ENCODE assay signal across 29 mouse cellular contexts in the genomic region with DNA sequence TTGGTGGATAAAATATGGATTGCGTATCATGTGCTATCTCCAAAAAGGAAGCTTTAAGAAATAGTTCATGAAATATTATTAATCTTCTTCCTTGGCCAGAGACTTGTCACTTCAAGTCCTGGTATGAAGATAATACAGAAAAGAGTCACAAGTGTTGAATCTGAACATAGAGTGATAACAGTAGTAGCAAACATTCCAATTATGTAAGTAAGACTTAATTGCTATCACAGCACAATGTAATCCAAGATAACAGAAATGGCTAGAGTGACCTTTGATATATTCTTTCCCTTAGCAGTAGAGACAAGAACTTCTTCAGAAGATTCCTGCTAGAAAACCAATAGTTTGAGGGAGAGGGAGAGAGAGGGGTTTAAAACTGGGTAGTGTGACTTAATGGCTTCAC.
"Had no signal": no experiment of that assay in that cellular context is flagged by ENCODE, and none has a peak within 500 bp of the region (broad histone marks: within the 10 kb centered on the region; RNA-seq: fewer than 3 reads in every experiment).

No protein-coding gene starts in this region.

- H3K27ac ChIP-seq: limb, embryonic 10.5 days; limb, embryonic 12.5 days; limb, embryonic 13.5 days; limb, embryonic 15.5 days; liver, embryonic 12.5 days; liver, embryonic 13.5 days; liver, embryonic 14.5 days; liver, embryonic 15.5 days; lung, embryonic 15.5 days; macrophage; midbrain, embryonic 10.5 days; midbrain, embryonic 12.5 days; midbrain, embryonic 13.5 days; midbrain, embryonic 15.5 days; neural tube, embryonic 12.5 days had no signal

- DNase-seq: left cerebral cortex, postnatal 4 days; liver; liver, embryonic 13.5 days; liver, postnatal 0 days; lung, adult 18-20 months; lung, adult 2 months; lung, embryonic 14.5 days; lung, postnatal 10 days; lung, postnatal 4 days; midbrain, embryonic 14.5 days had no signal

- H3K9ac ChIP-seq: limb, embryonic 12.5 days; limb, embryonic 13.5 days; limb, embryonic 15.5 days; liver, embryonic 12.5 days; liver, embryonic 13.5 days; liver, embryonic 14.5 days; liver, embryonic 15.5 days; liver, postnatal 0 days; lung, embryonic 14.5 days; lung, embryonic 15.5 days; midbrain, embryonic 12.5 days; midbrain, embryonic 13.5 days; midbrain, embryonic 15.5 days; neural tube, embryonic 12.5 days had no signal

- H3K27me3 ChIP-seq: limb, embryonic 12.5 days; limb, embryonic 13.5 days; limb, embryonic 15.5 days; liver, embryonic 12.5 days; liver, embryonic 13.5 days; liver, embryonic 15.5 days; lung, embryonic 15.5 days; megakaryocyte, embryonic 14.5 days; midbrain, embryonic 12.5 days; midbrain, embryonic 13.5 days; midbrain, embryonic 15.5 days; neural tube, embryonic 12.5 days had no signal

- H3K4me3 ChIP-seq: limb, embryonic 10.5 days; limb, embryonic 12.5 days; limb, embryonic 13.5 days; limb, embryonic 15.5 days; liver, embryonic 12.5 days; liver, embryonic 13.5 days; liver, embryonic 15.5 days; lung, embryonic 15.5 days; megakaryocyte, embryonic 14.5 days; midbrain, embryonic 10.5 days; midbrain, embryonic 12.5 days; midbrain, embryonic 13.5 days; midbrain, embryonic 15.5 days; myocyte; neural tube, embryonic 12.5 days had no signal

- H3K9me3 ChIP-seq: limb, embryonic 10.5 days; limb, embryonic 12.5 days; limb, embryonic 13.5 days; limb, embryonic 15.5 days; liver, embryonic 12.5 days; liver, embryonic 13.5 days; liver, embryonic 15.5 days; lung, embryonic 15.5 days; megakaryocyte, embryonic 14.5 days; midbrain, embryonic 10.5 days; midbrain, embryonic 12.5 days; midbrain, embryonic 13.5 days; midbrain, embryonic 15.5 days; neural tube, embryonic 12.5 days had no signal

- H3K4me1 ChIP-seq: limb, embryonic 10.5 days; limb, embryonic 12.5 days; limb, embryonic 13.5 days; limb, embryonic 15.5 days; liver, embryonic 15.5 days; lung, embryonic 15.5 days; megakaryocyte, embryonic 14.5 days; midbrain, embryonic 10.5 days; midbrain, embryonic 12.5 days; midbrain, embryonic 13.5 days; midbrain, embryonic 15.5 days; neural tube, embryonic 12.5 days had no signal

- H3K36me3 ChIP-seq: liver, embryonic 15.5 days had no signal

- ATAC-seq: liver, embryonic 12.5 days; liver, postnatal 0 days; midbrain, embryonic 13.5 days; midbrain, embryonic 15.5 days; midbrain, embryonic 16.5 days had no signal

- H3K4me2 ChIP-seq: limb, embryonic 12.5 days; limb, embryonic 13.5 days; limb, embryonic 15.5 days; liver, embryonic 11.5 days; liver, embryonic 12.5 days; liver, embryonic 13.5 days; liver, embryonic 15.5 days; lung, embryonic 14.5 days; lung, embryonic 15.5 days; midbrain, embryonic 11.5 days; midbrain, embryonic 12.5 days; midbrain, embryonic 13.5 days; midbrain, embryonic 15.5 days; neural tube, embryonic 12.5 days had no signal
